Mouse (Mus musculus) CH12.LX (cell line): ENCODE results near the gene Slc35e2. TPM values are rescaled to one million over a fixed set of nuclear protein-coding genes. Genes with fewer than 3 reads are reported as not detected.

Source experiments
- DNase-seq: peaks from one replicate; pipeline ENCODE4 v3.0.0-alpha.2; 2013; ENCODE audit errors: extremely low read depth
- H3K27ac ChIP-seq: 2 replicates; pipeline ENCODE4 v1.5.1; 2012; ENCODE audit warnings: low read depth, mild to moderate bottlenecking, control low read depth, moderate library complexity; ENCODE audit not compliant: insufficient read depth
- H3K27me3 ChIP-seq: replicated peaks from 2 replicates; pipeline ENCODE3; 2012; ENCODE audit warnings: inconsistent platforms
- H3K36me3 ChIP-seq, 2 experiments: replicated peaks in 1 of 2; 2 replicates each; pipeline versions ENCODE3 to v1.6.1; 2012; ENCODE audit warnings: inconsistent platforms in 1 of 2, low read length in 1 of 2, mild to moderate bottlenecking in 1 of 2, mixed read lengths in 1 of 2, moderate library complexity in 1 of 2; ENCODE audit not compliant: control insufficient read depth in 1 of 2, insufficient read depth in 1 of 2
- H3K4me1 ChIP-seq, 2 experiments: 2 replicates each; pipeline ENCODE4 v1.6.1; 2012; ENCODE audit warnings: inconsistent platforms in 1 of 2, moderate library complexity in 1 of 2; ENCODE audit not compliant: insufficient read depth in 2 of 2, control insufficient read depth in 1 of 2
- H3K4me2 ChIP-seq: 2 replicates; pipeline ENCODE4 v1.6.1; 2012; ENCODE audit warnings: low read depth, mild to moderate bottlenecking, control low read depth; ENCODE audit not compliant: poor library complexity, insufficient read depth, severe bottlenecking
- H3K4me3 ChIP-seq, 3 experiments: fragments of 150-350 bp in 1 of 3; sonication (generic) in 1 of 3; replicated peaks in 1 of 3; 2 replicates each; pipeline versions ENCODE3 to v1.5.1; 2011 to 2012; ENCODE audit warnings: low read depth in 2 of 3, low read length in 2 of 3, mild to moderate bottlenecking in 2 of 3, moderate library complexity in 2 of 3, control low read depth in 1 of 3, improper control_type of control experiment in 1 of 3, inconsistent platforms in 1 of 3, mixed read lengths in 1 of 3; ENCODE audit not compliant: poor library complexity in 1 of 3
- H3K79me2 ChIP-seq: replicated peaks from 2 replicates; pipeline ENCODE4 v1.6.1; 2012; ENCODE audit warnings: mild to moderate bottlenecking, moderate library complexity; ENCODE audit not compliant: control insufficient read depth, poor library complexity, insufficient read depth, severe bottlenecking; ENCODE audit errors: extremely low read depth
- H3K9ac ChIP-seq: 2 replicates; pipeline ENCODE4 v1.6.1; 2012; ENCODE audit warnings: low read depth, mild to moderate bottlenecking, control low read depth, moderate library complexity; ENCODE audit not compliant: insufficient read depth
- H3K9me3 ChIP-seq: replicated peaks from 2 replicates; pipeline ENCODE3; 2012; ENCODE audit warnings: low read length, inconsistent platforms, mixed read lengths
- BHLHE40 ChIP-seq: IDR thresholded peaks from 2 replicates; pipeline ENCODE4 v1.6.1; 2011; ENCODE audit warnings: mild to moderate bottlenecking, low read depth, low read length, improper control_type of control experiment
- CHD2 ChIP-seq: IDR thresholded peaks from 2 replicates; pipeline ENCODE4 v1.6.1; 2011; ENCODE audit warnings: low read length, improper control_type of control experiment
- ETS1 ChIP-seq: conservative IDR thresholded peaks from 2 replicates; pipeline ENCODE4 v1.6.1; 2012; ENCODE audit warnings: low read depth, mild to moderate bottlenecking, inconsistent platforms, low read length, improper control_type of control experiment, moderate library complexity
- GABPA ChIP-seq: IDR thresholded peaks from 2 replicates; pipeline ENCODE4 v1.6.1; 2012; ENCODE audit warnings: low read depth, low read length, improper control_type of control experiment, inconsistent platforms; ENCODE audit not compliant: insufficient replicate concordance
- HCFC1 ChIP-seq: IDR thresholded peaks from 2 replicates; pipeline ENCODE4 v1.6.1; 2012; ENCODE audit warnings: low read depth, mild to moderate bottlenecking, inconsistent platforms, low read length, improper control_type of control experiment
- IRF4 ChIP-seq: IDR thresholded peaks from 2 replicates; pipeline ENCODE4 v1.6.1; 2014; ENCODE audit warnings: low read depth, mild to moderate bottlenecking, inconsistent platforms, low read length, improper control_type of control experiment
- KAT2A ChIP-seq: IDR thresholded peaks from 2 replicates; pipeline ENCODE4 v1.6.1; 2012; ENCODE audit warnings: low read length, improper control_type of control experiment, inconsistent platforms; ENCODE audit not compliant: insufficient replicate concordance
- MEF2A ChIP-seq: IDR thresholded peaks from 2 replicates; pipeline ENCODE4 v1.6.1; 2014; ENCODE audit warnings: low read depth, mild to moderate bottlenecking, inconsistent platforms, low read length, improper control_type of control experiment, borderline replicate concordance
- MYC ChIP-seq: IDR thresholded peaks from 2 replicates; pipeline ENCODE4 v1.6.1; 2011; ENCODE audit warnings: low read depth, mild to moderate bottlenecking, improper control_type of control experiment, low read length
- NELFE ChIP-seq: IDR thresholded peaks from 2 replicates; pipeline ENCODE4 v1.6.1; 2011; ENCODE audit warnings: low read depth, low read length, improper control_type of control experiment
- POLR2A ChIP-seq: IDR thresholded peaks from 2 replicates; pipeline ENCODE4 v1.6.1; 2011; ENCODE audit warnings: low read depth, mild to moderate bottlenecking, improper control_type of control experiment, low read length
- POLR2AphosphoS2 ChIP-seq: IDR thresholded peaks from 2 replicates; pipeline ENCODE4 v1.6.1; 2011; ENCODE audit warnings: low read depth, low read length, improper control_type of control experiment
- RAD21 ChIP-seq: IDR thresholded peaks from 2 replicates; pipeline ENCODE4 v1.6.1; 2011; ENCODE audit warnings: low read depth, mild to moderate bottlenecking, low read length, improper control_type of control experiment, moderate library complexity
- RCOR1 ChIP-seq: conservative IDR thresholded peaks from 2 replicates; pipeline ENCODE4 v1.6.1; 2012; ENCODE audit warnings: low read depth, mild to moderate bottlenecking, inconsistent platforms, low read length, improper control_type of control experiment
- TBP ChIP-seq: conservative IDR thresholded peaks from 2 replicates; pipeline ENCODE4 v1.6.1; 2011; ENCODE audit warnings: low read depth, low read length, improper control_type of control experiment
- dilution Hi-C: fragments of 300-500 bp; cut with MboI; formaldehyde crosslinking; loops from 2 replicates; pipeline ENCODE4 v1.14.3; 2020; ENCODE audit warnings: low sequenced_read_pairs; ENCODE audit not compliant: extremely low pct_unique_long_range_greater_than_20kb, extremely low pct_ligation_motif_present
- in situ Hi-C: fragments of 300-500 bp; cut with MboI; formaldehyde crosslinking; loops from 3 replicates; pipeline ENCODE4 v1.14.3; 2019; ENCODE audit warnings: low sequenced_read_pairs, low pct_ligation_motif_present, low pct_unique_long_range_greater_than_20kb, mixed read lengths
- polyA plus RNA-seq: library from polyadenylated mRNA; unstranded; fragments of >175 nt; gene quantifications from 2 replicates; pipeline ENCODE4 v1.2.1, GENCODE M21; 2012; ENCODE audit warnings: low read depth; ENCODE audit not compliant: insufficient read length
- total RNA-seq, 2 experiments: library from RNA; depleted of rRNA; stranded (reverse); fragments of 300-350 nt in 1 of 2; fragments of >200 nt in 1 of 2; gene quantifications; 2 replicates each; pipeline ENCODE4 v1.2.3; 2012 to 2014

The Slc35e2 gene
- total and polyA plus RNA-seq, 3 experiments: 8.2 to 14.6 (median 9.9) TPM

DNA sequence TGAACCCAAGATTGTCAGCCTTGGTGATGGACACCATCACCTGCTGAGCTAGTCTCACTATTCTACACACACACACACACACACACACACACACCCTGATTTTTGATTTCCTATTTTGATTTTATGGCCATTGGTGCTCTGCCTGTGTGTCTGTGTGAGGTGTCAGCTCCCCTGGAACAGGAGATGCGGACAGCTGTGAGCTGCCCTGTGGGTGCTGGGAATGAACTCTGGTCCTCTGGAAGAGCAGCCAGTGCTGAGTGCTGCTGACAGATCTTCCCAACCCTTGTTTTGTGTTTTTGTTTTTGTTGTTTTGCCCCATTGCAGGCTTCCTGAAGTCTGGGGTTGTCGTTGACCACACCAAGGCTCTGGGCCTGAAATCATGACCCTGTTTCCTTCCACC is 28.1 kb upstream of the Slc35e2 start:
- Histone ChIP-seq H3K27me3 (no peaks in the 10 kb centered on the region), H3K4me3 (no peak overlapping the region), H3K27ac (no peak overlapping the region), H3K4me1 (peaks cover 6 to 53% of the 10 kb centered on the region in 2 experiments; a peak in 3 of 4 replicates), H3K9ac (no peak overlapping the region), H3K36me3 (peaks cover 14 to 68% of the 10 kb centered on the region in 2 experiments), H3K79me2 (peaks cover 68% of the 10 kb centered on the region), H3K9me3 (no peaks in the 10 kb centered on the region), H3K4me2 (no peak overlapping the region)
- TF ChIP-seq CHD2: no peak
- no peak for TF ChIP-seq GABPA
- dilution Hi-C loops (no loop called here), in situ Hi-C loops (loop anchor here (10.0 kb wide), 1 partner anchor 208 kb away; the partner anchor contains the start of gene Prkcz)
- DNase-seq: no peak

DNA sequence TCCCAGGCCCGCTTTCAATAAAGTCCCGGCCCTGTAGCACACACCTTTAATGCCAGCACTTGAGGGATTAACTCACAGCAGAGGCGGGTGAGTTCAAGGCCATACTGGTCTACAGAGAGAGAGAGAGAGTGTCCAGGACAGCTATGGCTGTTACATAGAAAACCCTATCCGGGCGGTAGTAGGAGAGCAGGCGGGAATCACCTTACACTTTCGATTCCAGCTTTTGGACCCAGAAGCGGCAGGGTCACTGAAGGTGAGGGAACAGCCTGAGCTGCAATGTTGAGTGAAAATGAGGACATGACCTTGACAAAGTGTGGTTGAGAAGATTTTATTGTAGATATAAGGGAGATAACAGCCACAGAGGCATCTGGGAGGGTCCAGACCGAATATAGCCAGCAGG is 27.3 kb upstream of the Slc35e2 start:
- no peaks in the 10 kb centered on the region for H3K27me3 ChIP-seq
- dilution Hi-C loops (no loop called here), in situ Hi-C loops (loop anchor here (10.0 kb wide), 1 partner anchor 209 kb away; the partner anchor contains the start of gene Prkcz)
- H3K79me2 ChIP-seq: peaks cover 62% of the 10 kb centered on the region
- H3K9ac ChIP-seq: no peak overlapping the region
- H3K27ac ChIP-seq: no peak overlapping the region
- H3K9me3 ChIP-seq: no peaks in the 10 kb centered on the region
- H3K36me3 ChIP-seq: peaks cover 20 to 71% of the 10 kb centered on the region in 2 experiments
- H3K4me3 ChIP-seq: no peak overlapping the region
- TF ChIP-seq MEF2A (no peak), KAT2A (no peak), POLR2A (no peak), NELFE (no peak), HCFC1 (no peak), POLR2AphosphoS2 (no peak), TBP (no peak), ETS1 (no peak), MYC (no peak), IRF4 (no peak), BHLHE40 (no peak), RCOR1 (no peak), RAD21 (no peak)
- TF ChIP-seq, all 38 proteins: peak for 0
- no peak overlapping the region for H3K4me2 ChIP-seq
- H3K4me1 ChIP-seq: peaks cover 6 to 48% of the 10 kb centered on the region in 2 experiments; a peak in 3 of 4 replicates
- no peak for DNase-seq
